Mouse (Mus musculus) thymus, adult 2 months (tissue): ENCODE data around the gene Secisbp2l.

Experiments used
- CTCF ChIP-seq: fragments of 200-500 bp; IDR thresholded peaks from 2 replicates; pipeline ENCODE4 v1.5.1; 2012; ENCODE audit warnings: mild to moderate bottlenecking, control low read depth, low read length, moderate library complexity, borderline replicate concordance; ENCODE audit not compliant: control insufficient read depth, poor library complexity, insufficient read depth; ENCODE audit errors: extremely low read depth
- POLR2A ChIP-seq: fragments of 200-500 bp; IDR thresholded peaks from 2 replicates; pipeline ENCODE4 v1.6.1; 2012; ENCODE audit warnings: mild to moderate bottlenecking, low read length, control low read depth, moderate library complexity; ENCODE audit not compliant: control insufficient read depth, poor library complexity, insufficient read depth; ENCODE audit errors: extremely low read depth

DNA sequence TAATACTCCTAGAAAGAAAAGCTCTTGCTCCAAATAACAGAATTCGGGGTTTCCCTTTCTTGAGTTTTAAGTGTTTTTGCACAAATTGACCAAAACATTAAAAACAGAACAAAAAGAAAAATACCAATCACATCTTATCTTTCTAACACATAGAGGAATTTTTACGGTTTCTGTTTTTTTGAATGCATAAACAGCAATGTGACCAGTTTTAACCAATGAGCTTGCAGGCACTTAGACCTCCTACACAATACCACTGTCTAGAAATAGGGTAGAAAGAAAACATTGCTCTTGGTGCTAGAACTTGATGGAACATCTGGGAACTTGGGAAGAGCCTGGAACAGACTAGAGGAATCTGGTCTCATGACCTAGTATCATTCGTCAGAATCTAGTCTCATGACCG lies 7.6 kb upstream of the Secisbp2l start:
- TF ChIP-seq CTCF: no peak
- TF ChIP-seq POLR2A: no peak
